Comparison of ENCODE assay signal across 9 mouse cellular contexts in genomic region chr4:41645488-41645887, GRCm38 (mm10). TPM values are rescaled to one million over a fixed set of nuclear protein-coding genes. Genes with fewer than 3 reads are reported as not detected.
DNase-seq lines count a peak whose midpoint lies in the region; ATAC-seq and TF ChIP-seq lines count a peak whose summit lies in the region.
"Had no signal": no experiment of that assay in that cellular context is flagged by ENCODE, and none has a peak within 500 bp of the region (broad histone marks: within the 10 kb centered on the region; RNA-seq: fewer than 3 reads in every experiment).

No protein-coding gene starts in this region.

- WGBS in hindbrain, embryonic 10.5 days = 36% methylated on average over 5 of the region's 5 CpGs
- WGBS in hindbrain, embryonic 12.5 days = 35% methylated on average over 5 of the region's 5 CpGs
- 27% methylated on average over 5 of the region's 5 CpGs for WGBS in forebrain, postnatal 0 days

- H3K9me3 ChIP-seq in hindbrain, embryonic 10.5 days = no peaks in the 10 kb centered on the region
- H3K9me3 ChIP-seq in hindbrain, embryonic 12.5 days (replicated peaks) = no peaks in the 10 kb centered on the region
- H3K9me3 ChIP-seq in forebrain, postnatal 0 days (ENCODE audit: low read length) = no peaks in the 10 kb centered on the region

- no peak overlapping the region for H3K4me2 ChIP-seq in hindbrain, embryonic 12.5 days (replicated peaks)
- H3K4me2 ChIP-seq in forebrain, postnatal 0 days (ENCODE audit: low read depth) = no peak overlapping the region

- TF ChIP-seq CTCF in forebrain, postnatal 0 days (IDR thresholded peaks at IDR 0.05; ENCODE audit: low read depth) = peak; percentile 62

- H3K36me3 ChIP-seq in hindbrain, embryonic 10.5 days = no peaks in the 10 kb centered on the region
- no peaks in the 10 kb centered on the region for H3K36me3 ChIP-seq in hindbrain, embryonic 12.5 days
- no peaks in the 10 kb centered on the region for H3K36me3 ChIP-seq in forebrain, postnatal 0 days (ENCODE audit: insufficient read depth)

- H3K27ac ChIP-seq in hindbrain, embryonic 10.5 days = peak overlapping the region; percentile 51; the same call in 1 of the 2 replicates
- no peak overlapping the region for H3K27ac ChIP-seq in hindbrain, embryonic 12.5 days
- H3K27ac ChIP-seq in forebrain, postnatal 0 days (ENCODE audit: low read depth, low read length) = no peak overlapping the region

- no peak overlapping the region for H3K9ac ChIP-seq in hindbrain, embryonic 12.5 days
- no peak overlapping the region for H3K9ac ChIP-seq in forebrain, postnatal 0 days

- 0 out of 2 replicates have a peak, but pooled peaks cover 6% of the 10 kb centered on the region for H3K27me3 ChIP-seq in hindbrain, embryonic 10.5 days (ENCODE audit: insufficient read depth, poor library complexity, severe bottlenecking)
- H3K27me3 ChIP-seq in hindbrain, embryonic 12.5 days = no peaks in the 10 kb centered on the region
- H3K27me3 ChIP-seq in forebrain, postnatal 0 days (ENCODE audit: insufficient read depth, low read length) = no peaks in the 10 kb centered on the region

- DNase-seq in hindbrain, embryonic 10.5 days (ENCODE audit: low spot score) = no peak
- DNase-seq in adipocyte (ENCODE audit: low spot score) = peak; percentile 49
- peak; percentile 56 for DNase-seq in forebrain, postnatal 0 days
- peak; percentile 59 for DNase-seq in lung, postnatal 36 days
- no peak for DNase-seq in ovary, postnatal 10 days (ENCODE audit: low spot score)
- DNase-seq in spleen, postnatal 10 days (ENCODE audit: low spot score in 2 of 2) = no peak
- no peak for DNase-seq in thymus, postnatal 4 days

- ATAC-seq in hindbrain, embryonic 12.5 days (ENCODE audit: low FRiP score) = no peak
- peak; percentile 77 for ATAC-seq in forebrain, postnatal 0 days

- H3K4me3 ChIP-seq in hindbrain, embryonic 10.5 days = no peak overlapping the region
- H3K4me3 ChIP-seq in hindbrain, embryonic 12.5 days = no peak overlapping the region
- no peak overlapping the region for H3K4me3 ChIP-seq in forebrain, postnatal 0 days (ENCODE audit: low read depth, low read length)

- H3K4me1 ChIP-seq in hindbrain, embryonic 10.5 days (replicated peaks) = peaks cover 28% of the 10 kb centered on the region
- peaks cover 24% of the 10 kb centered on the region for H3K4me1 ChIP-seq in hindbrain, embryonic 12.5 days
- H3K4me1 ChIP-seq in forebrain, postnatal 0 days (ENCODE audit: insufficient read depth) = no peaks in the 10 kb centered on the region

RNA-seq across cellular contexts. Expression of gene Enho, which starts 5.4 kb away (rescaled TPM):
- polyA plus RNA-seq in hindbrain, embryonic 10.5 days (2016; fragmentation: Nextera tagmentation; extraction: Ambion mirVana) = 27.3 and 50.9 TPM in 2 replicates
- 73.6 and 78.6 TPM in 2 replicates for polyA plus RNA-seq in hindbrain, embryonic 12.5 days (2016; fragmentation: Nextera tagmentation; extraction: Ambion mirVana)
- total RNA-seq in forebrain, postnatal 0 days (2014; rRNA removed) = 106 and 130 TPM in 2 replicates
- polyA plus RNA-seq in forebrain, postnatal 0 days (2015; fragmentation: Nextera tagmentation; extraction: Ambion mirVana) = 117 and 122 TPM in 2 replicates
- total RNA-seq: neutrophil, adult 5-6 weeks had no signal

RNA-seq across cellular contexts. Expression of gene Cntfr, which starts 51.4 kb away (rescaled TPM):
- polyA plus RNA-seq in hindbrain, embryonic 10.5 days (2016; fragmentation: Nextera tagmentation; extraction: Ambion mirVana) = 29.7 and 51.6 TPM in 2 replicates
- 28.8 and 35.9 TPM in 2 replicates for polyA plus RNA-seq in hindbrain, embryonic 12.5 days (2016; fragmentation: Nextera tagmentation; extraction: Ambion mirVana)
- 24.7 and 25.9 TPM in 2 replicates for total RNA-seq in forebrain, postnatal 0 days (2014; rRNA removed)
- 13.6 and 14.2 TPM in 2 replicates for polyA plus RNA-seq in forebrain, postnatal 0 days (2015; fragmentation: Nextera tagmentation; extraction: Ambion mirVana)
- total RNA-seq: neutrophil, adult 5-6 weeks had no signal

RNA-seq across cellular contexts. Expression of gene Il11ra1, which starts 54.3 kb away (rescaled TPM):
- 84.3 and 91.4 TPM in 2 replicates for polyA plus RNA-seq in hindbrain, embryonic 10.5 days (2016; fragmentation: Nextera tagmentation; extraction: Ambion mirVana)
- polyA plus RNA-seq in hindbrain, embryonic 12.5 days (2016; fragmentation: Nextera tagmentation; extraction: Ambion mirVana) = 125 and 141 TPM in 2 replicates
- 16.8 and 17.2 TPM in 2 replicates for total RNA-seq in forebrain, postnatal 0 days (2014; rRNA removed)
- polyA plus RNA-seq in forebrain, postnatal 0 days (2015; fragmentation: Nextera tagmentation; extraction: Ambion mirVana) = 29.1 and 31.2 TPM in 2 replicates

Comparison
In these comparisons a context has a peak if more than half of its experiments do, and no peak if none do; other contexts are left out.
1. DNase-seq: peak in adipocyte (single experiment), forebrain, postnatal 0 days (single experiment) and lung, postnatal 36 days (single experiment); none in hindbrain, embryonic 10.5 days (single experiment), ovary, postnatal 10 days (single experiment), spleen, postnatal 10 days (0 of 2) and thymus, postnatal 4 days (single experiment).